Mouse (Mus musculus) mouse embryonic stem cell (cell line): ENCODE measurements at regions not wholly inside any gene's neighbourhood (a gene's known extent, or its start where the extent isn't known, plus 50 kb on each side); places are given as distances from the start of the nearest gene placed in this dataset.

Experiments used
- in situ Hi-C, 2 experiments: fragments of 300-500 bp; cut with MboI; formaldehyde crosslinking; loops; 1 replicate in 1 of 2; 3 replicates in 1 of 2; pipeline ENCODE4 v1.14.3; 2019 to 2020; ENCODE audit warnings: low sequenced_read_pairs in 2 of 2, low pct_unique_long_range_greater_than_20kb in 1 of 2, mixed read lengths in 1 of 2; ENCODE audit not compliant: unreplicated experiment in 1 of 2

- in situ Hi-C loops, result no loop called here
Observed at GRCm38 (mm10) chr5:133940841-133941240, 158.7 kb upstream of the Castor2 start.

DNA sequence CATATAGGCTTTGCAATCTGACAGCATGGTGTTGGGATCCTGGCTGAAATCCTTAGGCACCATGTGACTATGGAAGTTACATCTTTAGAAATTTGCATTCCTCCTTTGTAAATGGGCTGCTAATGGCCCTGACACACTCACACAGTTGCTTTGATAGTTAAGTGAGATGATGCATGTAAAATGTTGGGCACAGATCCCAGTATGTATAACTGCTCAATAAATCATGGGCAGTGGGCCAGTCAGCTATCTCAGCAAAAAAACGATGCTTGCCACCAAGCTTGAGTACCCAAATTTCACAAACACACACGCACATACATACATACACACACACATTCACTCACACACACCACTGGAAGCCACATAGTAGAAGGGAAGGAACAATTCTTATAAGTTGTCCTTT, 159.5 kb upstream of the Castor2 start:
- in situ Hi-C loops, result no loop called here

DNA sequence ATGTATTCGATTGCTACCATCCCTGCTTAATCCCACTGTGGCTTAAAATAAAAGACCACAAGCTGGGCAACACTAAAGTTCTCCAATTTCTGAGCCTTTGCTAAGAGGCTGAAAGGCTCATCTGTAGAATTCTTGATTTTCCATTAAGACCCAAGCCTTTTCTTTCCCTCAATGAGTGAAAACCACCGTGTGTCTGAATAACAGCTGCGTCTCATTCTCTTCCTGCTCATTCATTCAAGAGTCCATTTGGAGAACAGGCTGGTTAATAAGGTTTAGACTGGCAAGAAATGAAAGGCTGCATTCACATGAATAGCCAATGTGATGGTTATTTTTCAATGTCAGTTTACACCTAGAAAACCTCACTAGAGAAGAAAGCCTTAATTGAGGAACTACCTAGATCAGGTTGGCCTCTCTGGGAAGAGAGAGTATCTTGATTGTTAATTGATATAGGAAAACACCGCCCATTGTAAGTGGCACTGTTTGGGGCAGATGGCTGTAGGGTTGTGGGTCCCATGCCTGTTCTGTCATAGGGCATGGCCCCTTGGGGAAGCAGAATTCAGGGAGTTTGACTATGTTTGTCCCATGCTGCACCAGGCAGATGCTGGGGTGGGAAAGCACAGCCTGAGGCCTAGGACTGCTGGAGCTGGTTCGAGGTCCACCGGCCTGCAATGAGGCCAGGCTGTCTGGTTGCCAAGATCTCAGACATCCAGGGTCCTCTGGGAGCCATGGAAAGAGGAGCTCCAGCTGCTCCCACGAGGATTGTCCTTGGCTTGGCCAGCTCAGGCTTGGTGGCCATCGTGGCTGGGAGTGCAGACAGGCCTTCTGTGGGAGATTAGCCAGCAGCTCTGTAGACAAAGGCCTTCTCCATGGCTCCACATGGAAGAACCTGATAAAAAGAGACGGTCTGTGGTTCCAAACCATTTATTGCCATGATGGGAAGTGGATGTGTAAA, 161.3 kb upstream of the Castor2 start:
- in situ Hi-C loops, result no loop called here

DNA sequence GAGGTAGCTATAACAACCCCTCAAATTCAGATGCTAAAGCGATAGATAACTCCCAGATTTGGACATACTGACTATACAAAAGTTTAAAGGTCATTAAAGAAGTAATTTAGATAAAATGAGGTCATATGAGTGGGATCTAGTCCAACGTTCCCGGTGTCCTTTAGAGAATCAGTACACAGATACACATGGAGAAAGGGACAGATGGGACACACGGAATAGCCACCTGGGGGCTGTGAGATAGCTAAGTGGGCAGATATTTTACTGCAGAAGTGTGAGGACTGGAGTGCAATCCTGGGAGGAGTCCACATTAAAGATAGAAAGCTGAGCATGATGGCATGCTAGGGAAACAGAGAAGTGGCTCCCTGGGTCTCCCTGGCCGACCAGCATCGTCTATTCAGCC, 164.1 kb upstream of the Castor2 start:
- in situ Hi-C loops, result no loop called here

- in situ Hi-C loops, result no loop called here
Observed at GRCm38 (mm10) chr5:133935006-133935405, 164.5 kb upstream of the Castor2 start.

DNA sequence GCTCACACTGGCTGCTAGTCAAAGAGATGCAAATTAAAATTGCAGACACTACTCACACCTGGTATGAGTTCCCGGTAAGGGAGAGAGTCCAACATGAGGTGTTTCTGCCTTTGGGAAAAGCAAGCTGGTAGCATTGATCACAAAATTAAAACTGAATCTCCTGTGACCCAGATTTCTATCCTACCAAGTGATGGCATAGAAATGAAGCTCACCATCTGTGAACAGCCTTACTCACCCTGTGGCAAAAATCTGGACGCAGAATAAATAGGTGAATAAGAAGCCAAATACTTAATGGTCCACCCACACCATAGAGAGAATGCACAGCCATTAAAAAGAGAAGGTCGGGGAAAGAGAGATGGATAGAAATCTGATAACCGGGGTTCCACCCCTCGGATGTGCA, 169.4 kb upstream of the Castor2 start:
- in situ Hi-C loops, result no loop called here

- in situ Hi-C loops, result no loop called here
Observed at GRCm38 (mm10) chr5:133927054-133927453, 172.5 kb upstream of the Castor2 start.

- in situ Hi-C loops, result no loop called here
Observed at GRCm38 (mm10) chr5:133925184-133925900, 174.2 kb upstream of the Castor2 start.

DNA sequence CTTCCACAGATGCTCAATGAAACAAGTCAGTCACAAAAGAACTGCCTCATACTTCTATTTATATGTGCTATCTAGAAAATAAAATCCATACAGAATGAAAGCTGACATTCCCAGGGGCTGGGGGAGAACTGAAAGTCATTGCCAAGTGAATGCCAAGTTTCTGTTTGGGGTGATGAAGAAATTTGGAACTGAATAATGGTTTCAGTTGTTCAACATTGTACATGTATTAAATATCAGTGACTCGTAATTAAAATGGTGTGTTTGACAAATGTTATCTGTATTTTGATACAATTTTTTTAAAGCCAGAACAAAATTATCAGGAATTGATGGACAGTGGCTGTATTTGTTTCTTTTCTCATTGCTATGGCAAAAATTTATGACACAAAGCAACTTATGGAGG, 177.3 kb upstream of the Castor2 start:
- in situ Hi-C loops, result no loop called here

- in situ Hi-C loops, result no loop called here
Observed at GRCm38 (mm10) chr5:133915734-133916550, 183.6 kb upstream of the Castor2 start.

DNA sequence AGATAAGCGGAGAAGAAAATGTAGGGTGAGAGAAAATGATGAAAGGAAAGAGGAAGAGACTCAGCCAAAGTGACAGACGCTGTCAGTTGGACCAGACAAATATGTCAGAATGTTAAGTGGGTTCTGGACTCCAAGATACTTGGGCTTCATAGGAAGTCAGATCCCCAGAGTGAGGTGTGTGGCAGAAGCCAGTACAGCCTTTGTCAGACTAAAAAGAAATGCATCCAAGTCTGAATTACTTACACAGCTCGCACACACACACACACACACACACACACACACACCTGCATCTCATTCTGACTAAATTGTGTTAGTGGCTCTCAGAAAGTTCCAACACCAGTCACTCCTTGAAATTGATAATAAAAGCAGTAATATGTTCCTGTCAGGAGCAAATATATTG, 192.1 kb upstream of the Castor2 start:
- in situ Hi-C loops, result loop anchor here in 1 of 2 experiments (10.0 kb wide), 1 partner anchor 87 kb away; no protein-coding TSS in a partner anchor

DNA sequence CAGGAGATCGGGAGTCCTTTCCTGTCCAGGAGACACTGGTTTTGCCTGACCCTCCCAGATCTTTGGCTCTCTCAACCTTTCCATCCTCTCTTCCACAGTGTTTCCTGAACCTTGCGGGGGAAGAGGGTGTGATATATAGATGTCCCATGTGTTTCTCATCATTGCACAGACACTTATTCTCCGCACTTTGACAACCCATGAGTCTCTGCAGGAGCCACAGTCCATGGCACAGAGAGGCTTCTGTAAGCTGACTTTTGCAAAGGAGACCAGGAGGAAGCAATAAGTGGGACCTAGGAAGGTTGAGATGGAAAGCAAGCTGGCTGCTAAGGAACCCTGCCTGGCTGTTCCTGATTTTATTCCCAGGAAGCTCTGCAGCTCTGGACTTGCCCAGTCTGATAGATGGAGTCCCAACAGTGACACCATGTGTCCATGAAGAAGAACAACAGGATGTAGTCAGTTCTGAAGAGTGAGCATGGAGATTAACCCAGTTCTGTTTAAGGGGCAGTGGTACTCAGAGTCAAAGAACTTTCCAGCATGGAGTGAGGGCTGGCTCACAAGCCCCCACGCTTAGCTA, 201.4 kb upstream of the Castor2 start:
- in situ Hi-C loops, result no loop called here

DNA sequence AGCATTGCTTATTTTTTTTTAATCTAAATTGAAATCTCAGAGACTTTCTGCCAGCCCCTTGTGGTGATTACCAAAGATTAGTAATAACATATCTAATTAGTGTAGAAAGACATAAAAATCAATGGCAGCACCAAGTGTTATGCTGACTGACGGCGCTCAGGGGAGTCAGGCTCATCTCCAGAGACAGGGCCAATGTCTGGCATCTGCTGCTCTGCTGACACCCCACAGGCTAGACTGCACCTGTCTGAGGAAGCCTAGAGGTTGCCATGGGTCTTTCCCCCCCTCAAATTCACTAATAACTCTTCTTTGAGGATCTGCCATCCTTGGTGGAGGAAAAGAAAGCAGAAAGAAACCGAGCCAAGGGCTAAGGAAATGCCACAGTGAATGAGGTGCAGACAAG, 208.8 kb upstream of the Castor2 start:
- in situ Hi-C loops, result no loop called here

- in situ Hi-C loops, result no loop called here
Observed at GRCm38 (mm10) chr5:133889841-133890240, 209.7 kb upstream of the Castor2 start.

GRCm38 (mm10) chr5:133885507-133885906, 214.0 kb upstream of the Castor2 start:
- in situ Hi-C loops, result no loop called here

- in situ Hi-C loops, result no loop called here
Observed at GRCm38 (mm10) chr5:133885016-133885415, 214.5 kb upstream of the Castor2 start.

DNA sequence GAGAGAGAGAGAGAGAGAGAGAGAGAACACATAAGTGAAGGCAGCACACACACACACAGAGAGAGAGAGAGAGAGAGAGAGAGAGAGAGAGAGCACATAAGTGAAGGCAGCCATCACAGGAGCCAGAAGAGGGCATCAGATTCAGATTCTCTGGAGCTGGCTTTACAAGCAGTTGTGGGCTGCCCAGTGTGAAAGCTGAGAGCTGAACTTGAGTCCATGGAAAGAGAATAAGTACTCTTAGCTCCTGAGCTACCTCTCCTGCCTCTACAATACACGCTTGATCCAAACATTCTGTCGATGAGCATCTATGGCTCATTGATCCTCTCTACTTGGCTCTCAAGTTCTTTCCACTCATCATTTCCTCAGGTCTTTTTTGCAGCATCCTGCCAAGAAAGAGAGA, 214.9 kb upstream of the Castor2 start:
- in situ Hi-C loops, result no loop called here

- in situ Hi-C loops, result no loop called here
Observed at GRCm38 (mm10) chr5:133844483-133844882, 255.0 kb upstream of the Castor2 start.
